Mouse (Mus musculus): ENCODE data around the gene Prdm12.

DNA sequence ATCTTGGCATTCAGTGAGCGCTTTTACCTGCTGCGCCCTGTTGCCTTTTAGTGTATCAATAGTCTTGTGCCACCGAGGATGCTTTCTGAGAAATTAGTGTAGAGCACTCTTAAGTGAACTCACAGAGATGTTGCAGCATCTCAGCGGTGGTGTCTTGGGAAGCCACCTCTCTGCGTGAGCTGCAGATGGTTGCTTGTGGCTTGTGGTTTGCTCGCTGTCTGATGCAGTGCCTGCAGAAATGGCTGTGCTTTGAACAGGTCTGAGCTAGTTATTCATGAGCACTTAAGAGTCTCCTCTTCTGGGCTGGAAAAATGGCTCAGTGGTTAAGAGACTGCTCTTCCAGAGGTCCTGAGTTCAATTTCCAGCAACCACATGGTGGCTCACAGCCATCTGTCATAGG is 38.8 kb downstream of the Prdm12 start:
- TF ChIP-seq CTCF (IDR thresholded peaks at IDR 0.05; ENCODE audit: control insufficient read depth, insufficient read depth, insufficient read length) = no peak
- TF ChIP-seq MAX (IDR thresholded peaks at IDR 0.05) = no peak

Measured in C2C12 (cell line).